Mouse (Mus musculus): ENCODE measurements around the gene Prl4a1.
"Not testable (repeated sequence)": the region's sequence is repeated elsewhere in the genome, so short reads cannot be mapped to it uniquely, and the experiment has no call there.

Prl4a1 gene

GRCm38 (mm10) chr13:28015912-28016311 lies at the start of gene Prl4a1:
Prl4a1 (plus strand) TSS chr13:28016212.
- ATAC-seq (ENCODE audit: low TSS enrichment): no peak

DNA sequence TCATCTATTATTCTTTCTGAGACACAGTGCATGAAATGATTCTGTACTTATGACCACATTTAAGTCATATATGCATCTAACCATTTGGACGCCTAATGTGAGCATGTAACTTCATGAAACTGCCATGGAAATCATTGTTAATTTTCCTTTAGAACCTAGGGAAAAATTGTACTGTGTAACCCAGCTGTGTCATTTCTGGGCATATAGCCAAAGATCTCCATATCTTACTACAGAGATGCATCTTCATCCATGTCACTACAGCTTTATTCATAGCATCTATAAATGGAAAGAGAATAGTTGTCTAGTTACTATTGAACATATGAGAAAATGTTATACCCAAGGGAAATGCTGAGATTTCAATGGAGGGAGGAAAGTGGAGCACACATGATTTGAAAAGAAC lies 43.1 kb upstream of the Prl4a1 start:
- no peak for ATAC-seq (ENCODE audit: low TSS enrichment)

DNA sequence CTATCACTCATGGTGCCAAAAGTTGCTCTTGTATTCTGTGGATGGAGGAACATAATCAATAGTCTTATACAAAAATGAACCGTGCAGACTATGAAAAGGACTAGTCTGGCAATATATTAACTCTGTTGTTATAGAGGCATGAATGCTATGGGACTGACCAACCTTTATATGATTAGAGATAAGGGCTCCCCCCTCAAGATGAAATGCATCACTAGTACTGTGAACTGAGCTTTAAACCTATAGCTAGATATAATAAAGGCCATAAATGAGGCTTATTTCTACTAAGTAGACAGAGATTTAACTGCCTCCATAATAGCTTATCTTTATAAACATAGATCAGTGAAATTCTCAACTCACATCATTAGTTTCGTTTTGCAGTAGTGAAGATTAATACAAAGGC lies 41.7 kb upstream of the Prl4a1 start:
- not testable (repeated sequence) for ATAC-seq (ENCODE audit: low TSS enrichment)

DNA sequence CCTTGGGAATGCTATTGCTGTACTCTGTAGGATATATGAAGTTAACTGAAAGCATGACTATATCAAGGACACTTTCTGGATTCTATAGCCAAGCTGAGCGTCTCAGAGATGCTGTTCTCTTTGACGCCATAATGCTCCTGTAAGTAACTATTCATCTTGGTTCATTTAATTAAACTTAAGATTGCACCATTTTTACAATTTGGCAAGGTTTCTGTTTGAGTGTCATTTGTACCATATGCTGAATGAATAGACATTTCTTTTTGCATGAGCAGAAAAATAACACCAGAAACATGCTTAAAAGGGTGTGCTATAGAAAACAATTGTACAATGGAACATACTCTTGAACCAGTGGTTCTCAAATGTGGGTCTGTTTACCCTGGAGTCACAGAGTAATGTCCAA lies 38.4 kb upstream of the Prl4a1 start:
- ATAC-seq (ENCODE audit: low TSS enrichment): peak; percentile 50; the same call in 1 of the 2 replicates

- ATAC-seq (ENCODE audit: low TSS enrichment): not testable (repeated sequence)
These were observed 19.5 kb upstream of the Prl4a1 start for GRCm38 (mm10) chr13:27996557-27996956.

GRCm38 (mm10) chr13:28029330-28029729 lies 13.3 kb downstream of the Prl4a1 start:
- no peak for ATAC-seq (ENCODE audit: low TSS enrichment)

- no peak for ATAC-seq (ENCODE audit: low TSS enrichment)
These were observed 53.3 kb downstream of the Prl4a1 start for GRCm38 (mm10) chr13:28069315-28069714.
